Mouse (Mus musculus) urinary bladder, postnatal 25 days (tissue): ENCODE measurements around the gene 1700047I17Rik2.
"Not testable (repeated sequence)": the region's sequence is repeated elsewhere in the genome, so short reads cannot be mapped to it uniquely, and the experiment has no call there.

Source experiments
- DNase-seq: peaks from one replicate; pipeline ENCODE4 v3.0.0; 2022; ENCODE audit warnings: low spot score

1700047I17Rik2 gene

GRCm38 (mm10) chr12:55199306-55199705 is at the start of gene 1700047I17Rik2:
1700047I17Rik2 (plus strand) TSS chr12:55199592.
- not testable (repeated sequence) for DNase-seq

DNA sequence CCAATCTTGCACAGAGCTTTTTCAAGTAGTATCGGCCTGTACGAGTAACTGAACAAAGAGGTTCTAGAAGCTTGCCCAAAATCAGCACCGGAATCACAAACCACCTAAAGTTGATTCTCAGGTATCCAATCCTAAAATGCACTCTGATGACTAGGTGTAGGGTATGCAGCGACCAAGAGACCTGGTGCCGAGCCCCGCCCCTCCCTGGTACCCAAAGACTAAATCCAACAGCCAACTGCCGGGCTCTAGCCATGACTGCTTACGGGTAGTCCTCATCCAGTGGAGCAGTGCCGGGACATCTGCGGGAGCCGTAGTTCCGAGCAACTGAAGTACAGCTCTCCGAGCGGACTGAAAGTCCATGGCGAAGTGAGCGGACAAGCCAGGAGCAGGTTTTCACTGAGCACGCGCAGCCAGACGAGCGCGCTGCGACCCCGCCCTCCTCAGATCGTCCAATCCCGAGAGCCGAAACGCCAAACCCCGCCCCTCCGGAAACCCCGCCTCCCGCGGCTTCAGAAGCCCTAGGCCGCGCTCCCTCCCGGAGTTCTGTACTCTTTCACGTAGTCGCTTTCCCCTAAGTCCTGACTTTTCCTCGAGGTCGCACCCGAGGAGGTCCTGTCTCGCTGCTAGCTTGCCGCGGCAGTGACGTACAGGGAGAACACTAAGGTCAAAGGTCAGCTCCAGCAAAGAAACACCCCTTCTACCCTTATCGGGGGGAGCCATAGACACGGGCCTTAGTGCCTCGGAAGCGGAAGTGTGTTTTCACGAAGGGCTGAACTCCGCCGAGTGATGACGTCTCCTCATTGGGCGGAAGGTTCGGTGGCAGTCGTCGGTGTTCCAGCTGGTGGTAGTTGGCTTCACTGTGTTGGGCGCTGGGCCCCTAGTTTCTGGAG is 44.6 kb upstream of the 1700047I17Rik2 start, which contains the start of gene Srp54b:
Gene Srp54b, plus strand, starts transcription at position 546 of the 890 bp plus-strand sequence.
- DNase-seq = not testable (repeated sequence)

GRCm38 (mm10) chr12:55155449-55155783 is 44.0 kb upstream of the 1700047I17Rik2 start:
- not testable (repeated sequence) for DNase-seq

DNA sequence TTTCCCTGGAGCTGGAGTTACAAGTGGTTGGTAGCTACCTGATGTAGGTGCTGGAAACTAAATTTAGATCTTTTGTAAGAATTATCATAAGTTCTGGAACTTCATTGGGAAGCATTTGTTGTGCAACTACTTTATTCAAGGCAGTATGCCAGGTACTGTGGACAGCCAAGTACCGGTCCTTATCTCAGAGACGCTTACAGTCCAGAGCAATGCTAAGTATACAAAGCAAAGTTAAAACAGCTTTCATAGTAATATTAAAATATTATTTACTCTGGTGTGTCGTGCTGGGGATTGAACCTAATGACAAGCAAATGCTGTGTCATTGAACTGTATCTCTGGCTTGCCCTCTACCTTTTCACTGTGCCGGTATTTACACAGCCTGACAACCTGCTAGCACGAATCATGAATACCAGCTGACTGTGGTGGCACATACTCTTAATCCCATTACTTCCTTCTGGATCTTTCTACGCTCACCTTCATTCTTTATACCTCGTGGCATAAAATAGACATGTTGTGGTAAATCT is 32.3 kb upstream of the 1700047I17Rik2 start:
- not testable (repeated sequence) for DNase-seq

DNA sequence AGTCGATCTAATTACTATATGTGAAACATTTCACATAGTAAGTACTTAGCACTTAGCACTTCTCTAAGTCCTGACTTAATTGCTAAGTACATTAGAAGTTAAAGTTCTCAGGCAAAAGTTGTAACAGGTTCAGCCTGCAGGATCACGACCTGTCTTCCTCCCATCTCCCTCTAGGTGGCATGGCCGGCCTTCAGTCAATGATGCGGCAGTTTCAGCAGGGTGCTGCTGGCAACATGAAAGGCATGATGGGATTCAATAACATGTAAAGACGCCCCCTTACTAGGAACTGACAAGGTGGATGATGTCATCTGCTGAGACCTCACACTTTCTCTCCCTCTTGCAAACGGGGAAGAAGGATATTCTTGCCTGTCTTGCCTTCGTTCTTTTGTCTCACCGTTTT is 11.7 kb upstream of the 1700047I17Rik2 start:
- DNase-seq = not testable (repeated sequence)

- not testable (repeated sequence) for DNase-seq
Measured at GRCm38 (mm10) chr12:55189127-55189526, 10.3 kb upstream of the 1700047I17Rik2 start.

DNA sequence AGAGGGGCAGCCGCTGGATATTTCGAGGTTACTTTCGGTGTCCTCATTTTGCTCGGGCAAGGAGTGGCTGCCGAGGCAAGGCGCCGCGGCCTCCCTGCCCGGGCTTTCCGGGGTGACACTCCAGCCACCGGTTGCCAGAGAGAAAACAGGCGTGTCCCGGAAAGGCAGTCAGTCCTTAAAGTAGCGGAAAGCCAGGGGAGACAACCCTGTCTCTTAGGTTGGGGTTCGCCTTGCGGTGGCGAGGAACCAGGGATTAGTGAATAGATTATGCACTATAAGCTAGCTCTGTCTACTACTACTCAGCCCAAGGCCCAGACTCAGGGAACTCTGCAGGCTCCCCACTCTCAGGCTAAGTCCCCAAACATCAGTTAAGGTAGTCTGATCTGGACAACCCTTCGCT is 407 bp downstream of the 1700047I17Rik2 start:
- DNase-seq = not testable (repeated sequence)

GRCm38 (mm10) chr12:55212944-55213343 is 13.6 kb downstream of the 1700047I17Rik2 start:
- not testable (repeated sequence) for DNase-seq

- not testable (repeated sequence) for DNase-seq
Measured at GRCm38 (mm10) chr12:55229626-55230519, 30.5 kb downstream of the 1700047I17Rik2 start, which contains the start of gene Srp54c. Srp54c (plus strand) TSS chr12:55230168.

GRCm38 (mm10) chr12:55230520-55230861 is 31.1 kb downstream of the 1700047I17Rik2 start:
- DNase-seq = not testable (repeated sequence)

GRCm38 (mm10) chr12:55242243-55242642 is 42.9 kb downstream of the 1700047I17Rik2 start:
- DNase-seq = not testable (repeated sequence)

DNA sequence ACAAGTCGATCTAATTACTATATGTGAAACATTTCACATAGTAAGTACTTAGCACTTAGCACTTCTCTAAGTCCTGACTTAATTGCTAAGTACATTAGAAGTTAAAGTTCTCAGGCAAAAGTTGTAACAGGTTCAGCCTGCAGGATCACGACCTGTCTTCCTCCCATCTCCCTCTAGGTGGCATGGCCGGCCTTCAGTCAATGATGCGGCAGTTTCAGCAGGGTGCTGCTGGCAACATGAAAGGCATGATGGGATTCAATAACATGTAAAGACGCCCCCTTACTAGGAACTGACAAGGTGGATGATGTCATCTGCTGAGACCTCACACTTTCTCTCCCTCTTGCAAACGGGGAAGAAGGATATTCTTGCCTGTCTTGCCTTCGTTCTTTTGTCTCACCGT is 62.6 kb downstream of the 1700047I17Rik2 start:
- DNase-seq = not testable (repeated sequence)

DNA sequence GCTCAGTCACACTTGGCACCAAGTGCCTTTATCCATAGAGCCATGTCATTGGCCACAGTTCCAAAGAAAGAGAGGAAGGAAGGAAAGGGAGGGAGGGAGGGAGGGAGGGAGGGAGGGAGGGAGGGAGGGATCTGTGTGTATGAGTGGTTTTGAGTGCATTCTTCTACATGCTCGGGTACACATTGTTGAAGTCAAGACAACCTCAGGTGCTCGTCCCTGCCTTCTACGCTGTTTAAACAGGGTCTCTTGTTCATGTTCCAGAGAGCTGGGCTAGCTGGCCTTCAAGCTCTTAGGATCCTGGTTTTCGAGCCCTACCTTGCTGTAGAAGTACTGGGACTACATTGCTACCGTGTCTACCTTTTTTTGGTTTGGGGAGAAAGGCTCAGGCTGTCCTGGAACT is 64.0 kb downstream of the 1700047I17Rik2 start:
- DNase-seq = not testable (repeated sequence)
